Mouse (Mus musculus) right cerebral cortex, adult 2 months (tissue): ENCODE results near the gene Ppm1g.
"Not testable (repeated sequence)": the region's sequence is repeated elsewhere in the genome, so short reads cannot be mapped to it uniquely, and the experiment has no call there.

Experiments
- DNase-seq, 2 experiments: peaks; one replicate each; pipeline ENCODE4 v3.0.0; 2021 to 2022; ENCODE audit warnings: low spot score in 2 of 2

Ppm1g gene

GRCm38 (mm10) chr5:31219474-31219873 is 1.0 kb downstream of the Ppm1g start:
- no peak for DNase-seq

- DNase-seq, result no peak
Observed at GRCm38 (mm10) chr5:31219070-31219469, 1.4 kb downstream of the Ppm1g start.

DNA sequence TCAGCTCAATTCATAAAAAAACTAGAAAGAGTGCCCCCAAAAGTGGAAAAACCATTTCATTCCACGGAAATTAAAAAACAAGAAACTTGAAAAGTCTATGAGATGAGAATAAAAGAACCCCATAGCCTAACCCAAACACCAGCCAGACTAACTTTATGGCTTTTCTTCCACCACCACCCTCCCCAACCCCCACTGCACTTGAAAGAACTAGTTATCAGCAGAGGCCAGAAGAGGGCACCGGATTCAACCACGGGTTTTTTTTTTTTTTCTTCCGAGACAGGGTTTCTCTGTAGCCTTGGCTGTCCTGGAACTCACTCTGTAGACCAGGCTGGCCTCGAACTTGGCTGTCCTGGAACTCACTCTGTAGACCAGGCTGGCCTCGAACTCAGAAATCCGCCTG is 2.2 kb downstream of the Ppm1g start:
- DNase-seq, result no peak

GRCm38 (mm10) chr5:31216554-31216953 is 3.9 kb downstream of the Ppm1g start:
- not testable (repeated sequence) for DNase-seq

DNA sequence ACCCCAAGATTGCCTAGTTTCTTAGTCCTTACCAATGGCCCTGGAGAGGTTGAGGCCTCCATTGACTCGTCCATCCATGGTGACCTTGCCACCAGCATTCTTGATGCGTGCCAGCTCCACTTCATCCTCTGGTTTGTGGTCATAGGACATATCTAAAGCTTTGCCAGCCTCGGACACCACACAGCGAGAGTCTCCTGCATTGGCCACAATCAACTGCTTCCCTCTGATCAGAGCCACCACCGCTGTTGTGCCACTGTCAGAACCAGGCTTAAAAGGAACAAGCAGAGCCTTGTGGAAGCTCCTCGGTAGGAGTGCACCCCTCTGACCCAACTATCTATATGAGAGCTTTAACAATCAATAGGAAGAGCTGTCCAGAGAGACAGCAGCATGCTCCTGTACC is 16.1 kb downstream of the Ppm1g start:
- no peak for DNase-seq

GRCm38 (mm10) chr5:31203866-31204265 is 16.6 kb downstream of the Ppm1g start:
- DNase-seq, result no peak

DNA sequence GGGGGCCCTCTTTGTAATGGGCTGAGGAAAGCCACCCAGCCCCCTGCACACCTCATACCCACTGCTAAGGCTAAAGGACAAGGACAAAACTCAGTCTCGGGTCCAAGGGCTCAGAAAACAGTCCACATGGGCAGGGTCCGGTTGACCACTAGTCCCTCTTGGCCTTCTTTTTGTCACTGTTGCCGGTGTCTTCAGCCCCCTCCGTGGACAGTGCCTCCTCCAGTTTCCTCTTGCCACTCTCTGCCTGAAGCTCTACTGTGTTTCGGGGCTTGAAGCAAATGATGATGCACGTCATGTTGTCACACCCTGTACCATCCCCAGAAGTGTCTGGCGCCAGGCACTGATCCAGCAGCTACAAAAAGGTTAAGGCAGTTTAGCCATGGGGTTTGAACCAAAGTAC is 17.6 kb downstream of the Ppm1g start:
- DNase-seq, result no peak

DNA sequence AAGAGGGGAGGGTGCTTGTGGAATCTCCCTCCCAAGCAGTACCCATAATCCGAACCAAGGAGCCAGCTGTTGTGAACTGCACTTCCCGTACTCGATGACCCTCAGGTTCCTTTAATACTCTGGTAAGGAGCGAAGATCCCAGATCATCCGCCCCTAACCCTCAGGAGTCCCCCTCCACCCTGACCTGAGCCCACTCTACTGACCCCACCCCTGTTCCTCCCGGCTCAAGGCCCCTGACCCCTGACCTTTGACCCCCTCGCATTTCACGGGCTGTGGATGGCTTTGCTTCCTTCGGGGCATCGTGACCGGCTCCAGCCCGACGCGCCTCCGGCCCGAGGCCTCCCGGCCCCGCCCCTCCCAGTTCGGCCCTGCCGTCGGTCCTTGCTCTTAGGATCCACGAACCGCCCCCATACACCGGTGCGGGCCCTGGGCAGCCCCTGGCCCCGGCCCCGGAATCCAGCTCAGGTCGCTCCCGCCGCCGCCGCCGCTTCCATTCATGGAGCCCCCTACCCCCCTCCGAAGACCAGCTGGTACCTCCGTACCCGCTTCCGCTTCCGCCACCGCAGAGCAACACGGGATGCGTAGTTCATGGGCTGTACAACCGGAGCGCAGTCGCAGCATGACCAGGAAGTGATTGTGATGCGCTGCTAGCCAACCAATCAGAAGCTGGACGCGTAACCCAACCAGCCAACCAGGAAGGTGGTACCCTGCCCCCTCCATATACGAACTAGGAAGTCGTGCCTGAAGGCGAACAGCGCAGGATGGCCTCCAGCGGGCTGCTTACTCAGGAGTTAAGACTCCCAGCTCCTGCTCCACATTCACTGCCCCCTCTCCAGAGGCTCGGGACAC is 18.5 kb downstream of the Ppm1g start, which contains the start of gene Zfp513:
Gene Zfp513 (minus strand): TSS at position 562 of the 849 bp plus-strand sequence.
- DNase-seq, result peak; percentile 97 to 98

DNA sequence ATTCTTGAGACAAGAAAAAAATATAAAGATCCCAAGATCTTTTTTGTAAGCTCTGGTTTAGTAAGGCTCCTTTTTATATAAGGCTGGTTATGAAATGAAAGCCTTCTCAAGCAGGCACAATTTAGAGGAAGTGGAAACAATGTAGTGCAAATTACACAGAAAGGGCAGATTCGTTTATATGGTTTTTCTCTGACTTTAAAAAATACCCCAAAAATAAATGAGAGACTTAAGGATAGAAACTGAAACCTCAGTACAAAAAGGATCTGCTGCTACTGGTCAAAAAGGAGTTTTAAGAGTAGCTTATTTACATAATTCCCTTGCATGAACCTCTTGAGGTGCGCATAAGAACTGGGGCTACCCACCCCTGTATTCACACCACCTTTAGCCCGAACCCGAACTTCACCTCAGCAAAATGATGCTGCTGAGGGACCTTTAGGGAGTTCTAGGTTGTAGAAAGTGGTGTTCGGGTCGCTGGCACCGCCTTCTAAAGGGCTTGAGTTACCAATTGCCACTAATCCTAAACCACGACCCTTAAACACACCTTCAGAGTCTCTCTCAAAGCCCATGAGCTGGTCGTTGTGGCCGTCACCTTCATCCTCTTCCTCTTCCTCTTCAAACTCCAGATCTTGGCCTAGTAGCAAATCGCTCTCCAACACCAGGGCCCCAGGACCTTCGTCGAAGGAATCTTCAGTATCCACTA is 19.3 kb downstream of the Ppm1g start:
- no peak for DNase-seq

GRCm38 (mm10) chr5:31200327-31200768 is 20.1 kb downstream of the Ppm1g start:
- DNase-seq, result no peak

GRCm38 (mm10) chr5:31199893-31200292 is 20.6 kb downstream of the Ppm1g start:
- DNase-seq, result no peak

GRCm38 (mm10) chr5:31199321-31199892 is 21.1 kb downstream of the Ppm1g start:
- no peak for DNase-seq

DNA sequence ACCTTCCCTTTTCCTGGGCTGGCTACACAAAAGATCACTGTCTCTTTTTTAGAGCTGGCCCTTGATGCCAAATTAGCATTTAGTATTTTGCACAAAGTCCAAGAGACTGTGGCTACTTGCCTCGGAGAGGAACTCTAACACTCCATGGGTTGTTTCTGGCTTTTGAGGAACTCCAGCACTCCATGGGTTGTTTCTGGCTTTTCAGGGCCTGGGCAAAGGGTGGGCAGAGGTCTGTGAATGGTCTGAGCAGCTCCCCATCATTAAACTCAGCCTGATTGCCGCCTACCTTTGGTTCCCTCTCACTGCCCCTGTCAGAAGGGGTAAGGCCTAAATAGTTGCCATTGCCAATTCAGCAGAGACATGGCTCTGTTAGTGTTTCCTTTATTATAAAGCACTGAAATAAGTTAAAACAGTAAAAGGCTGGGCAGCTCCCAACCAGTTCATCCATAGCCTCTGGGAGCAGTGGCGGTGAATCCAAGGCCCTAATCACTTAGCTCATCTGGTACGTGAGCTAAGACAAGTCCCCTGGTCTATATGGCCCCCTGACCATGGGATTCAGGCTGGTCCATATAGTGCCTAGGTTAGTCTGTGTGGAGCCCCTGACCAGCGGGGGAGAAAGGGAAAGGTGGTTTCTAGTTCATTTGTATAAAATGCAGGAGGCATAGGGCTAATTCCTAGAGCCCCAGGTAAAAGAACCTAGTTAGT is 21.7 kb downstream of the Ppm1g start:
- no peak for DNase-seq

- no peak for DNase-seq
Observed at GRCm38 (mm10) chr5:31198170-31198569, 22.3 kb downstream of the Ppm1g start.

DNA sequence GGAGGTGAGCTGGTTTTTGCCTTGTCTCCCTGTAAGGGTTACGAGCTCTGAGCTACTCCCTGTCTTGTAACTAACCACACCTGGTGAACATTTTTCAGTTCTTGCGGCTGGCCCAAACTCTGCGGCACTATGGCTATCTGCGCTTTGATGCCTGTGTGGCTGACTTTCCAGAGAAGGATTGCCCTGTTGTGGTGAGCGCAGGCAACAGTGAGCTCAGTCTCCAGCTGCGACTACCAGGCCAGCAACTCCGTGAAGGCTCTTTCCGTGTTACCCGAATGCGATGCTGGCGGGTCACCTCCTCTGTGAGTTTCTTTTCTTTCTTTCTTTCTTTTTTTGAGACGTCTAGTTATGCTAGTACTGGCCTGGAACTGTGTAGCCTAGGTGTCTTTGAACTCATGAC is 23.4 kb downstream of the Ppm1g start:
- no peak for DNase-seq

DNA sequence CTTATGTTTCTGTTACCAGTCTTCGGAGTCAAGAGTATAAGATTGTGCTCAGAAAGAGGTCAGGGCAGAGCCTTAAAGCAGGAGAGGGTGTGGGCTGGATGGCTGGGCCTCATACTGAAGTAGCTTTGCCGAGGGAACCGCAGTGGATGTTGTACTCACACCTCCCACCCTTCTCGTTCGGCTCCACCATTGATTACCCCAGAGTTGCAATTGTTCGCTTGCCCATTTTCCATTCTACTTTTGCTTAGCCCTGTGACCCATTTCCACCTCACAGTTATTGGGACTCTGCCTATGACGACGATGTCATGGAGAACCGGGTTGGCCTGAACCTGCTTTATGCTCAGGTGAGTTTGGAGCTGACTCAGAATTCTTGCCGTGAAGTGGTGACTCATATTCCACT is 24.3 kb downstream of the Ppm1g start:
- DNase-seq, result no peak

- DNase-seq, result no peak
Observed at GRCm38 (mm10) chr5:31195671-31196070, 24.8 kb downstream of the Ppm1g start.

DNA sequence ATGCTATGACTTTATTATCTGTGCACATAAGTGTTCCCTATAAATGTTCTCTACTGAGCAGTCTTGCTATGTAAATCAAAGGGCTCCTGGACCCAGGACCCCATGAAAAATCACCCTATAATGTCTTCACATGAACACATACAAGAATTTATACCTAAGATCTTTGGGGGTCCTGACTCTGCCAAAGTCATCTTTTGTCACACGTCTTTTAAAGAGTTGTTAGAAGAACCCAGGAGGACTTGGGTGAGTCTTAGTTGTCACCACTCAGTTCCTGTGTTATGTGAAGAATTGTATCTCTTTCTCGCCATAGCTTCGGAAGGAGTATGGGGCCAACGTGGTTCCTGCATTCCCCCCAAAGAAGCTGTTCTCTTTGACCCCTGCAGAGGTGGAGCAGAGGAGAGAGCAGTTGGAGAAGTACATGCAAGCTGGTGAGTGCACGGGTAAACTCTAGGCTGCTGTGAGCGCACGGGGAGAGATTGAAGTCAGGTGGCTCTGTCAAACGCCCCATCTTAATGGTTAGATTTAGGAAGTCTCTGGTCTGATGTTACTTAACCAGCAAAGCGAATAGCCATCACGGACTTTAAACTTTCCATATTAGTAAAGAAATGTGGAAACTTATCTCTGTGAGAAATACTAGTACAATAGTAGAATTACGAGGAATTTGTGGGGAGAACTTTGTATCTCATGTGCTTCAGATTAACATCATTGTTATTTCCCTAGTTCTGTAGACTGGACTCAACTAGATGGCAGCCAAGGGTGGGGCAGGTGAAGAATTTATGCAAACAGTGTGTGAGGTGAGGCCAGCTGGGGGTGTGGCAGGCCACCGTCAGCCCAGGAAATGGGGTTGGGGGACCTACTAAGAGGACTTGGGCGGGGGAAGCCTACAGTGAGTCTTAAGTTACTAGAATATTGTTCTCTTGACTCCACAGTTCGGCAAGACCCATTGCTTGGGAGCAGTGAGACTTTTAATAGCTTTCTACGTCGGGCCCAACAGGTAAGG is 25.7 kb downstream of the Ppm1g start:
- no peak for DNase-seq

- DNase-seq, result no peak
Observed at GRCm38 (mm10) chr5:31193631-31194281, 26.7 kb downstream of the Ppm1g start.

- peak; percentile 100 for DNase-seq
Observed at GRCm38 (mm10) chr5:31192939-31193630, 27.4 kb downstream of the Ppm1g start, which contains the start of the genes Snx17 and Eif2b4. Gene Snx17 (plus strand): TSS chr5:31193227. Gene Eif2b4 (minus strand): TSS chr5:31193430.
